Mouse (Mus musculus): ENCODE measurements around the gene Cog6. TPM values are rescaled to one million over a fixed set of nuclear protein-coding genes. Genes with fewer than 3 reads are reported as not detected.

Cog6 gene
- polyA plus RNA-seq, 1 experiment: 7.2 TPM

DNA sequence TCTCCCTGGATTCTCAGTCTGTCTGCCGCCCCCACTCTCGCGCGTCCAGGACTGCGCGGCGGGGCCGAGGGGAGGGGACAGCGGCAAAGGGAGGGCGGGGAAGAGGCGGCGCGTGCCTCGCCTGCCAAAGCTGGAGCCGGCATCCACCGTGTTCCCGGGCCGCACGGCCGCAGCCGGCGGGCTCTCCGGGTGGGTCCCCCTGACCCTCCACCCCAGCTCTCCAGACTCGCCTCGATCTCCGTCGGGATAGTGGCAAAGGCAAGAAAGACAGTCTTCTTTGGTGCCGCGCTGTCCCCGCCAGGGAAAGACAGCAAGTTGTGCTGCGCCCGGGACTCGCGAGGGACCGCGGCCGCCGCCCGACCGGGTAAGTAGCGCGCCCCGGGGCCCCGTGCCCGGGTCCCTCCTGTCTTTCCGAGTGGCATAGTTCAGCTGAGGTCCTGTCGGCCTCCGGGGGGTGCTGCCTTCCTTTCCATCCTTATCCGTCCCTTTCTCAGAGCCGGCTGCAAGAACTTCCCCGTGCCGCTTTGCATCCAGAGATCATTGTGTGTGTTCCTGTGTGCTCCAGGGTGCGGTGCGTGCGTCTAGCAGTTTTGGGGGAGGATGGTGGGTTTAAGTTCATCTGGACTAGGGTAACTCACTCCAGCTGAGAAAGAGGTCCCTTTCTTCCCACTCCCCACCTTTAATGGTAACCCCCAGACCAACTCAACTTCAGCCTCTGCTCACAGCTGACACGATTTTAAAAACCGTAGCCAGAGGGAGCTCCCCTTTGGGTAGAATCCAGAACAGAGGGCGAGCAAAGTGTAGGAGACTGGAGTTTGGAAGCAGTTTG, 24.6 kb upstream of the Cog6 start, which contains the start of gene Lhfp:
TSS of gene Lhfp (plus strand) at position 118 of the 829 bp plus-strand sequence.
- peaks cover 4% of the 10 kb centered on the region; the same call in 1 of the 2 replicates for H3K4me1 ChIP-seq (ENCODE audit: control insufficient read depth, insufficient read depth, insufficient read length)
- WGBS: 2% methylated on average over 58 of the region's 58 CpGs
- no peak for DNase-seq (ENCODE audit: low read depth in 1 of 2, low spot score in 2 of 2)
- H3K4me3 ChIP-seq (ENCODE audit: extremely low read depth, insufficient read depth, insufficient read length): peak within 1 kb of the TSS; percentile 56
- TF ChIP-seq CTCF (IDR thresholded peaks at IDR 0.05; ENCODE audit: extremely low read depth, insufficient read depth, insufficient read length, insufficient replicate concordance): no peak
- no peak for TF ChIP-seq POLR2A (IDR thresholded peaks at IDR 0.05; ENCODE audit: low read depth, low read length)
- H3K27ac ChIP-seq (ENCODE audit: insufficient read depth, low read length): peak within 1 kb of the TSS; percentile 22; the same call in 1 of the 2 replicates
- H3K36me3 ChIP-seq (ENCODE audit: control insufficient read depth, insufficient read depth, low read length): no peaks in the 10 kb centered on the region
- H3K27me3 ChIP-seq (ENCODE audit: control insufficient read depth, insufficient read depth, low read length): peaks cover 12% of the 10 kb centered on the region

DNA sequence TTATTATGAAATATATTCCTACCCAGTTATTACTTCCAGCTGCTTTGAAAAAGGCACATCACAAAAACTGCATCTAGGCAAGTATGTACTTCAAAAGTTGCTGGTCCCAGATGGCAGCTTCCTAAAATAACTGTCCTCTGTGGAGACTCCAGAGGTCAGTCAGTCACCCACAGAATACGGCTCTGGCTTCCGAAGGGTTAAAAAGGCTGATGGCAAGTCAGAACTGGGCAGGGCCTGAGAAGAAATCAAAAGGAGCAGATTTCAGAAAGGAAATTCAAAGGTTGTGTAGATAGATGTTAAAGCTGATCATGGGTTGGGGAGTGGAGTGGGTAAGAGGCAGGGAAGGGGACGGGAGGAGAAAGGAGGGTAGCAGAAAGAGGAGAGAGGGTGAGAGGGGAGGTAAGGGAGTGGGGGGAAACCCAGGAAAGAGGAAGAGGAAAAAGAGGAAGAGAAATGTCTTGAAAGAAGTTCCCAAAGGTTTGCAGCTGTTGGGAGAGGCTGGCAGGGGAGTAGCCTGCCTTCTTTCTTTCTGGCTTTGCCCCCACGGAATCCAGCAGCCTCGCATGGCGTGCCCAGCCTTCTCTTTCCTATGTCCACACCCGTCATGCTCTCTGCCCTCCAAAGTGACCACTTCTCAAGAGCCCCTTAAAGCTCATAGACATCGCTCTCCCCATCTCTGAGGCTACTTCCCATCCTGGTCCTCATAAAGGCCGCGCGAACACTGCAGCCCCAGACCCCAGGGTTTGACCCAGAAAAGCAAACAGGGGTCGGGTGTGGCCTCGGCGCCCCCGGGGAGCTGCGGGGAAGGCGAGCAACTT, 23.8 kb upstream of the Cog6 start:
- Histone ChIP-seq H3K36me3 (ENCODE audit: control insufficient read depth, insufficient read depth, low read length) (no peaks in the 10 kb centered on the region), H3K27me3 (ENCODE audit: control insufficient read depth, insufficient read depth, low read length) (peaks cover 12% of the 10 kb centered on the region), H3K4me1 (ENCODE audit: control insufficient read depth, insufficient read depth, insufficient read length) (peaks cover 4% of the 10 kb centered on the region; the same call in 1 of the 2 replicates), H3K27ac (ENCODE audit: insufficient read depth, low read length) (no peak overlapping the region), H3K4me3 (ENCODE audit: extremely low read depth, insufficient read depth, insufficient read length) (peak overlapping the region; percentile 56; the same call in 1 of the 2 replicates)
- TF ChIP-seq CTCF (IDR thresholded peaks at IDR 0.05; ENCODE audit: extremely low read depth, insufficient read depth, insufficient read length, insufficient replicate concordance): no peak
- no peak for TF ChIP-seq POLR2A (IDR thresholded peaks at IDR 0.05; ENCODE audit: low read depth, low read length)
- 18% methylated on average over 17 of the region's 17 CpGs for WGBS
- DNase-seq (ENCODE audit: low read depth in 1 of 2, low spot score in 2 of 2): no peak

DNA sequence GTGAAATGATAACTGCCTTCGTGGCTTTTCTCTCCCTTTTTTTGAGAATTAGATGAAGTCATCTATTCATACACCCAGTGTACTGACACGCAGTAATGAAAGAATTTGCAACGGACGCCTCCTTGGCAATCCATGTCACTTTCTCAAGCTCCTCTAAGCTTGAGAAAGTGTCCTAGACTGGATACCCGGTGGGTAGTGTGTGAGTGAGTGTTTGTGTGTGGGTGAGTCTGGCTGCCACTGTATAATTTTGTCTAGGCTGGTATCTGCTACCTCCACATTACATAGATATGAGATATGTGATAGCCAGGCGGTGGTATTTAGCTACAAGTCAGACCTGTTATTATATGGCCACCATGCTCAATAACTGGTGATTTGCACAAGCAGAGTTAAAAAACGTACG, 22.7 kb upstream of the Cog6 start:
- TF ChIP-seq CTCF (IDR thresholded peaks at IDR 0.05; ENCODE audit: extremely low read depth, insufficient read depth, insufficient read length, insufficient replicate concordance): no peak
- no peak for TF ChIP-seq POLR2A (IDR thresholded peaks at IDR 0.05; ENCODE audit: low read depth, low read length)
- Histone ChIP-seq H3K27ac (ENCODE audit: insufficient read depth, low read length) (no peak overlapping the region), H3K4me3 (ENCODE audit: extremely low read depth, insufficient read depth, insufficient read length) (no peak overlapping the region), H3K27me3 (ENCODE audit: control insufficient read depth, insufficient read depth, low read length) (peaks cover 12% of the 10 kb centered on the region), H3K36me3 (ENCODE audit: control insufficient read depth, insufficient read depth, low read length) (no peaks in the 10 kb centered on the region), H3K4me1 (ENCODE audit: control insufficient read depth, insufficient read depth, insufficient read length) (peaks cover 4% of the 10 kb centered on the region; the same call in 1 of the 2 replicates)
- no peak for DNase-seq (ENCODE audit: low read depth in 1 of 2, low spot score in 2 of 2)
- WGBS: 78% methylated on average over 8 of the region's 8 CpGs

DNA sequence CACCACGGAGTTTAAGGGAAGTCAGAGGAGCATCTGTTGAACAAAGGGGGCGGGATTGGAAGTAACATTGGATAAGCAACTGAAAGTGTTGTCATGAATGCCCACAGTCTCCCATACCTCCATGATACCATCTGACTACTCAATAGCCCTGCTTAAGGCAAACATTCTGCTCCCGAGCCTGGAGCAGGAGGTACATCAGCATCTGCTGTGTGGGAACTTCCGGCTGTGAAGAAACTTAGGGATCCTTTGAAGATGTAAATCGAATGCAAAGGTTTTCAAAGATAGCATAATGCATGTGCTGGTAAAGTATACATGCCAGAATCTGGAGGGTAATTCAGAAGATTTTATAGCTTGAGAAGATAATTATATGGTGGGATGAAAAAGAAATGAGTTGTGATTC, 21.9 kb upstream of the Cog6 start:
- TF ChIP-seq POLR2A (IDR thresholded peaks at IDR 0.05; ENCODE audit: low read depth, low read length): no peak
- no peak for TF ChIP-seq CTCF (IDR thresholded peaks at IDR 0.05; ENCODE audit: extremely low read depth, insufficient read depth, insufficient read length, insufficient replicate concordance)
- H3K4me1 ChIP-seq (ENCODE audit: control insufficient read depth, insufficient read depth, insufficient read length): peaks cover 4% of the 10 kb centered on the region; the same call in 1 of the 2 replicates
- peaks cover 12% of the 10 kb centered on the region for H3K27me3 ChIP-seq (ENCODE audit: control insufficient read depth, insufficient read depth, low read length)
- WGBS: 75% methylated on average over 5 of the region's 5 CpGs
- no peak for DNase-seq (ENCODE audit: low read depth in 1 of 2, low spot score in 2 of 2)
- no peak overlapping the region for H3K4me3 ChIP-seq (ENCODE audit: extremely low read depth, insufficient read depth, insufficient read length)
- no peaks in the 10 kb centered on the region for H3K36me3 ChIP-seq (ENCODE audit: control insufficient read depth, insufficient read depth, low read length)
- H3K27ac ChIP-seq (ENCODE audit: insufficient read depth, low read length): no peak overlapping the region

DNA sequence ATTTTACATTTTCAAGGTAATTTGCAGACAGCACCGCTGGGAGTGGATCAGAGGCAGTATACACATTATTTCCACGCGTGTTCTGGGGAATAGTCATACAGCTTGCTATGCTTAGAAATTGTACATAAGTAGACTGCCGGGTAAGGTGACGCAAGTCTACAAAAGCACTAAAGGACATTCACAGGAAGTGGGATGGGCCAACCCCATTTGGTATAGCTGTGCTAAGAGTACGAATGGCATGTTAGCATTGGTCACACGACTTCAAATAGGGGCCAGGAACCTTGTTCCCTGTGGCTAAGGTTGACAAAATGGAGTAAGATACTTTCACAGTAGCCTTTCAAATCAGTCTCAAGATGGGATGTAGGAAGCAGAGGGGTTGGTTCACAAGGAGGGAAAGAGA, 19.9 kb upstream of the Cog6 start:
- no peaks in the 10 kb centered on the region for H3K36me3 ChIP-seq (ENCODE audit: control insufficient read depth, insufficient read depth, low read length)
- H3K27ac ChIP-seq (ENCODE audit: insufficient read depth, low read length): no peak overlapping the region
- 60% methylated on average over 7 of the region's 7 CpGs for WGBS
- H3K4me1 ChIP-seq (ENCODE audit: control insufficient read depth, insufficient read depth, insufficient read length): peaks cover 4% of the 10 kb centered on the region
- H3K27me3 ChIP-seq (ENCODE audit: control insufficient read depth, insufficient read depth, low read length): peaks cover 9% of the 10 kb centered on the region
- no peak overlapping the region for H3K4me3 ChIP-seq (ENCODE audit: extremely low read depth, insufficient read depth, insufficient read length)
- no peak for DNase-seq (ENCODE audit: low read depth in 1 of 2, low spot score in 2 of 2)
- no peak for TF ChIP-seq POLR2A (IDR thresholded peaks at IDR 0.05; ENCODE audit: low read depth, low read length)
- TF ChIP-seq CTCF (IDR thresholded peaks at IDR 0.05; ENCODE audit: extremely low read depth, insufficient read depth, insufficient read length, insufficient replicate concordance): no peak

DNA sequence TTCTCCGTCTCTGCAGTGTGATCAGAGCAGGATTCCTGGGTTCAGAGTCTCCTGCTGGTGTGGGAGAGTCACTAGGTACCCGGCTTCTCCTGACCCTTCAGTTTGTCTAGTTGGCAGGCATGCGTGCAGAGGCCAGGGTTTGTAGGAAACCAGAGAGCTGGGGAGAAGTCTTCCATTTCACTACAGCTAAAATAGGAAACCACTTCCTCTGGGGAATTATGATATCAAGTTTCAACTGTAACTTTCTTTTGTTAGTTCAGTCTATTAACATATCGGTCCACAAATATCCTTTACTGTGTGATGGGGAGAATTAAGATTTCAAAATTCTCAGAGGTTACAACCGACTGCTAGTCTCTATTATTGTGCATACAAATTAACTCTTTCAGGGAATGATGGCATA, 19.0 kb upstream of the Cog6 start:
- Histone ChIP-seq H3K4me1 (ENCODE audit: control insufficient read depth, insufficient read depth, insufficient read length) (no peaks in the 10 kb centered on the region; the same call in 1 of the 2 replicates), H3K27me3 (ENCODE audit: control insufficient read depth, insufficient read depth, low read length) (peaks cover 3% of the 10 kb centered on the region; the same call in 1 of the 2 replicates), H3K4me3 (ENCODE audit: extremely low read depth, insufficient read depth, insufficient read length) (no peak overlapping the region), H3K27ac (ENCODE audit: insufficient read depth, low read length) (no peak overlapping the region), H3K36me3 (ENCODE audit: control insufficient read depth, insufficient read depth, low read length) (no peaks in the 10 kb centered on the region)
- TF ChIP-seq POLR2A (IDR thresholded peaks at IDR 0.05; ENCODE audit: low read depth, low read length) (no peak), CTCF (IDR thresholded peaks at IDR 0.05; ENCODE audit: extremely low read depth, insufficient read depth, insufficient read length, insufficient replicate concordance) (no peak)
- no peak for DNase-seq (ENCODE audit: low read depth in 1 of 2, low spot score in 2 of 2)
- WGBS: 32% methylated on average over 5 of the region's 5 CpGs

Data from spleen, adult 2 months (tissue).